Comparison of ENCODE assay signal across 8 mouse cellular contexts in the genomic region with DNA sequence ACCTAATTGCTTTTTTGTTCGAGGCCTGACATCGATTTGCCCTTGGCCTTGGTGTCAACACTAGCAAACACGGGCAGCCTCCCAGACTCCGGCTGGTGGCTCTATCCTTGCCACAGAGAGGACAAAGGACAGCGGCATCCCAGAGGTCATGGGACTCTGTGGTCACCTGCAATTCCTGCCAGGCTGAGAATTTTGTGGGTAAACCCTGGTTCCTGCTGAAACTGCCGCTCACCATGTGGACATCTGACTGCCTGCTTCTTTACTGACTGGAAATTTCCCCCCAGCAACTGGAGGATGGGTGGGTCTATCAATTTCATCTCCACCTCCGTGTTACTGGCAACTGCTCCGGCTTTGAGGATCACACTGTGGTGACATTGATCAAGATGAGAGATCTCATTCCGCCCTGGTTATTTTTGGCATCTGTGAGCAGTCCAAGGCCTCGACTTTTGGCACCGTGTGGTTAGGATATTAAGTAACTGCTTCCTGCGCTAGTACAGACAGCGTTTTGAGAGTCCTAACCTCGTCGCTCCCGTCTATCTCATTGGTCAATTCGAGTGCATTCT.
DNase-seq lines count a peak whose midpoint lies in the region; ATAC-seq lines count a peak whose summit lies in the region.

No protein-coding gene starts in this region.

- ATAC-seq in liver, embryonic 13.5 days (ENCODE audit: low read depth): peak; percentile 79
- no peak for ATAC-seq in erythroid progenitor cell, adult 5-6 weeks (replicated peaks; ENCODE audit: low FRiP score, poor library complexity, severe bottlenecking)
- no peak for ATAC-seq in forebrain, embryonic 16.5 days

- no peak overlapping the region for H3K4me3 ChIP-seq in liver, embryonic 13.5 days (replicated peaks)
- no peak overlapping the region for H3K4me3 ChIP-seq in forebrain, embryonic 16.5 days (replicated peaks; ENCODE audit: low read length)

- H3K9ac ChIP-seq in liver, embryonic 13.5 days: no peak overlapping the region
- no peak overlapping the region for H3K9ac ChIP-seq in forebrain, embryonic 16.5 days (replicated peaks; ENCODE audit: low read depth, low read length)

- peaks cover 13% of the 10 kb centered on the region for H3K4me1 ChIP-seq in liver, embryonic 13.5 days (replicated peaks)
- H3K4me1 ChIP-seq in forebrain, embryonic 16.5 days (replicated peaks; ENCODE audit: control insufficient read depth, insufficient read depth, low read length): peaks cover 17% of the 10 kb centered on the region

- DNase-seq in heart, adult 18-20 months: peak; percentile 60 to 66
- no peak for DNase-seq in heart, postnatal 25 days (ENCODE audit: low spot score)
- DNase-seq in NIH3T3 (ENCODE audit: low read depth): peak; percentile 38
- peak; percentile 91 for DNase-seq in fibroblast of lung, adult 2 months (ENCODE audit: low read depth)
- DNase-seq in liver, embryonic 13.5 days: no peak
- DNase-seq in right cerebral cortex, postnatal 25 days: no peak

- H3K9me3 ChIP-seq in liver, embryonic 13.5 days (replicated peaks): no peaks in the 10 kb centered on the region
- no peaks in the 10 kb centered on the region for H3K9me3 ChIP-seq in forebrain, embryonic 16.5 days (ENCODE audit: control insufficient read depth, low read length)

- whole genome bisulfite sequencing in liver, embryonic 13.5 days (ENCODE audit: insufficient replicate concordance): 42% methylated on average over 17 of the region's 17 CpGs
- WGBS in forebrain, embryonic 16.5 days: 81% methylated on average over 17 of the region's 17 CpGs

- peak overlapping the region; percentile 72 for H3K27ac ChIP-seq in liver, embryonic 13.5 days
- H3K27ac ChIP-seq in forebrain, embryonic 16.5 days (ENCODE audit: low read length): no peak overlapping the region

- H3K36me3 ChIP-seq in liver, embryonic 13.5 days: no peaks in the 10 kb centered on the region
- H3K36me3 ChIP-seq in forebrain, embryonic 16.5 days (ENCODE audit: control insufficient read depth, insufficient read depth): no peaks in the 10 kb centered on the region

- intact Hi-C loops in heart, postnatal 25 days (cut with DNase I): loop anchor here (2.0 kb wide), 1 partner anchor 27 kb away; no protein-coding TSS in a partner anchor

- peak overlapping the region; percentile 33; the same call in 1 of the 2 replicates for H3K4me2 ChIP-seq in liver, embryonic 13.5 days
- no peak overlapping the region for H3K4me2 ChIP-seq in forebrain, embryonic 16.5 days (ENCODE audit: low read length)

- no peaks in the 10 kb centered on the region for H3K27me3 ChIP-seq in liver, embryonic 13.5 days
- no peaks in the 10 kb centered on the region for H3K27me3 ChIP-seq in forebrain, embryonic 16.5 days (replicated peaks; ENCODE audit: control insufficient read depth, insufficient read depth, low read length)

Comparison
In these comparisons a context has a peak if more than half of its experiments do, and no peak if none do; other contexts are left out.
1. DNase-seq: peak in heart, adult 18-20 months (2 of 2), NIH3T3 (single experiment) and fibroblast of lung, adult 2 months (single experiment); none in heart, postnatal 25 days (single experiment), liver, embryonic 13.5 days (single experiment) and right cerebral cortex, postnatal 25 days (single experiment).